Mouse (Mus musculus): ENCODE measurements at regions not wholly inside any gene's neighbourhood (a gene's known extent, or its start where the extent isn't known, plus 50 kb on each side); places are given as distances from the start of the nearest gene placed in this dataset.

DNA sequence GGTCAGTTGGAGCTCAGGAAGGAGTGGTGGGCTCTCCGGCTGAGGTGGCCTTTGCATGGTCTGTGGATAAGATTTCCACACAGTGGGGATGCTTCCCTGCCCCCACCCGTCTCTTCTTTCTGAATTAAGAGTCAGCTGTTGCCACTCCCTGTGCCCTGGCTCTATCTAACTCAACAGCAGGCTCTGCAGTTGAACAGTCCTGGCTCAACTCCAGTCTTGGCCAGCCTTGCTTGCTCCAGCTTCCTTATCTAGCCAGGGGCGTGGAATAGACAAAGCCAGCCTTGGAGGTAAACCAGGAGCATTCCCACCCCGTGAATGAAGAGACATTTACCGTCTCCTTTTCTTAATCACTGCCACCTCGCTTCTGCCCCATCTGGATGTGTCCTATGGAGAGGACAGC, 89.7 kb downstream of the Mn1 start:
- peaks cover 22% of the 10 kb centered on the region for H3K4me1 ChIP-seq (replicated peaks; ENCODE audit: control insufficient read depth, insufficient read depth, low read length)

DNA sequence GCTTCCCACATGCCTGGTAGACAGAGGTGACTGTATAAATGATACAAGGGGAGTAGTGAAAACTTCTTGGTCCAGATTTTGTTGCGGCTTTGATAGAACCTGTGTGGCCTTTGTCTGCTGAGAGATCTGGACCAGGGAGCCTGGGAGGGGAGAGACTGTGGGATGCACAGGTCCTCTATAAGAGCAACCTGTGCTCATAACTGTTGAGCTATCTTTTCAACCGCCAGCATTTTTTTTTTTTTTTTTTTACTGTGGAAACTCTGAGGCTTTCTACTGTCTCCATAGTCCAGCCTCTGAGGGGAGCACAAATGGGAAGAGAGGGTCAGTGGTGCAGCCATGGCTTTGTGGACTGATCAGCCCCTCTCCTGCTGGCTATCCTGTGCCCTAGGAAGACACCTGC, 90.2 kb downstream of the Mn1 start:
- no peak overlapping the region for H3K27ac ChIP-seq (ENCODE audit: low read depth, low read length)

More for the DNA sequence above, 89.7 kb downstream of the Mn1 start:
- no peak for ATAC-seq (ENCODE audit: low FRiP score)
- no peak overlapping the region for H3K27ac ChIP-seq (ENCODE audit: low read depth, low read length)
- no peak for DNase-seq (ENCODE audit: low spot score)
- no peak overlapping the region for H3K9ac ChIP-seq (ENCODE audit: low read depth, low read length)
- no peak overlapping the region for H3K4me3 ChIP-seq (ENCODE audit: low read depth, low read length)
- H3K36me3 ChIP-seq (ENCODE audit: control insufficient read depth, insufficient read depth, low read length) = no peaks in the 10 kb centered on the region
- H3K27me3 ChIP-seq (ENCODE audit: control insufficient read depth, insufficient read depth, low read length) = peaks cover 6% of the 10 kb centered on the region
- no peak overlapping the region for H3K4me2 ChIP-seq (replicated peaks; ENCODE audit: low read depth, low read length)
- no peaks in the 10 kb centered on the region for H3K9me3 ChIP-seq (ENCODE audit: control insufficient read depth, low read length)
- WGBS = 65% methylated on average over 6 of the region's 6 CpGs

DNA sequence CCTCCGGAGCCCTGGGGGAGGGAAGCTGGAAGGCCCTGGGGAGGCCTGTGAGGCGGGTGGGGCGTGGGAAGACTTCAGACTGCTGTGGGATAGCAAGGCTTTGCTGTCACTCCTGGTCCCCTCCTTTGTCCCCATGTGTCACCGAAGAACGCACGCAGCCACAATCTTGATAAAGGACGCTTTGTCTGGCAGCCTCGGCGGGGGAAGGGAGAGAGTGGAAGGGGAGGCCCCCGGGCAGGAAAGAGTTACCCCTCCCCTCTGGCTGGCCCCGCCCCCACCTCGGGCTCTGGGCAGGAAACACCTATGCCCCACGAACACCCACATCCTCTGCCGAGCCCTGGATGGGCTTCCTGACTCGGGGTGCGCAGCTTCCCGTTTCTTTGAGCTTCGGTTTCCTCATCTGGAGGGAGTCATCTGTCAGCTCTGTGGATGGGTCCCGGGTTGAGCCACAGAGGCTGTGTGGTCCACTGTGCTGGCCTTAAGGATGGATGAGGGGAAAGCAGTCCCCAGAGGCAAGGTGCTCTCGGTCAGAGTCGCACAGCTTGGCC, 91.9 kb downstream of the Mn1 start:
- H3K27ac ChIP-seq (ENCODE audit: low read depth, low read length) = peak overlapping the region; percentile 80
- ATAC-seq (ENCODE audit: low FRiP score) = peak; percentile 79
- H3K9me3 ChIP-seq (ENCODE audit: control insufficient read depth, low read length) = no peaks in the 10 kb centered on the region
- H3K4me1 ChIP-seq (replicated peaks; ENCODE audit: control insufficient read depth, insufficient read depth, low read length) = peaks cover 29% of the 10 kb centered on the region
- 2% methylated on average over 18 of the region's 21 CpGs for WGBS
- H3K9ac ChIP-seq (ENCODE audit: low read depth, low read length) = peak overlapping the region; percentile 55
- H3K4me2 ChIP-seq (replicated peaks; ENCODE audit: low read depth, low read length) = peak overlapping the region; percentile 38
- peaks cover 6% of the 10 kb centered on the region for H3K27me3 ChIP-seq (ENCODE audit: control insufficient read depth, insufficient read depth, low read length)
- DNase-seq (ENCODE audit: low spot score) = peak; percentile 86
- peak overlapping the region; percentile 6; the same call in 1 of the 2 replicates for H3K4me3 ChIP-seq (ENCODE audit: low read depth, low read length)
- H3K36me3 ChIP-seq (ENCODE audit: control insufficient read depth, insufficient read depth, low read length) = no peaks in the 10 kb centered on the region

More for the DNA sequence above, 90.2 kb downstream of the Mn1 start:
- Histone ChIP-seq H3K4me2 (replicated peaks; ENCODE audit: low read depth, low read length) (no peak overlapping the region), H3K4me1 (replicated peaks; ENCODE audit: control insufficient read depth, insufficient read depth, low read length) (peaks cover 27% of the 10 kb centered on the region), H3K36me3 (ENCODE audit: control insufficient read depth, insufficient read depth, low read length) (no peaks in the 10 kb centered on the region), H3K4me3 (ENCODE audit: low read depth, low read length) (no peak overlapping the region), H3K9ac (ENCODE audit: low read depth, low read length) (no peak overlapping the region), H3K27me3 (ENCODE audit: control insufficient read depth, insufficient read depth, low read length) (peaks cover 6% of the 10 kb centered on the region), H3K9me3 (ENCODE audit: control insufficient read depth, low read length) (no peaks in the 10 kb centered on the region)
- no peak for ATAC-seq (ENCODE audit: low FRiP score)
- no peak for DNase-seq (ENCODE audit: low spot score)
- 93% methylated on average over 2 of the region's 2 CpGs for WGBS

DNA sequence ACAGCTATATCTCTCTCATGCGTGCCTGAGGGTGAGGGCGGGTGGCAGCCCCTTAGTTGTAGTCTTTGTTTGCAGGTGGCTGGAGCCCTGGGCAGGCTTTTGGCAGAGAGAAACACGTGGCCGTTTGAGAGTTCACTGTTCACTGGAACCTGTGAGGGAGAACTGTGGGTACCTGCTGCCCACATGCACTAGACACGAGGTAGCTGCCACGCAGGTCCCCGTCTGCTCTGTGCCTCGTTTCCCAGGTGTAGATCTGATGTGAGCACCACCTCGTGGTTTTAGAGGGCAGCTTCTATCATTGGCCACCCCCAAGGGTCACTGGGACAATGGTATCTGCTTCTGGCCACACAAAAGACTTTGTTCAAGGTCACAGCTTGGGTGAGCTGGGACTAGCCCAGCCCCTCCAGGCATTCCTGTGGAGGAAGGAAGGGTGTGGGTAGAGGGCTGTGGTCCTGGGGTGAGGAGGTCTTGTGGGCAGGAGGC, 92.5 kb downstream of the Mn1 start:
- peak; percentile 54 for DNase-seq (ENCODE audit: low spot score)
- no peaks in the 10 kb centered on the region for H3K36me3 ChIP-seq (ENCODE audit: control insufficient read depth, insufficient read depth, low read length)
- peak overlapping the region; percentile 6; the same call in 1 of the 2 replicates for H3K4me3 ChIP-seq (ENCODE audit: low read depth, low read length)
- H3K9me3 ChIP-seq (ENCODE audit: control insufficient read depth, low read length) = no peaks in the 10 kb centered on the region
- H3K27ac ChIP-seq (ENCODE audit: low read depth, low read length) = peak overlapping the region; percentile 80
- ATAC-seq (ENCODE audit: low FRiP score) = peak; percentile 18
- H3K9ac ChIP-seq (ENCODE audit: low read depth, low read length) = peak overlapping the region; percentile 55
- peaks cover 4% of the 10 kb centered on the region; the same call in 1 of the 2 replicates for H3K27me3 ChIP-seq (ENCODE audit: control insufficient read depth, insufficient read depth, low read length)
- H3K4me2 ChIP-seq (replicated peaks; ENCODE audit: low read depth, low read length) = peak overlapping the region; percentile 38
- peaks cover 29% of the 10 kb centered on the region for H3K4me1 ChIP-seq (replicated peaks; ENCODE audit: control insufficient read depth, insufficient read depth, low read length)
- WGBS = 5% methylated on average over 9 of the region's 9 CpGs

DNA sequence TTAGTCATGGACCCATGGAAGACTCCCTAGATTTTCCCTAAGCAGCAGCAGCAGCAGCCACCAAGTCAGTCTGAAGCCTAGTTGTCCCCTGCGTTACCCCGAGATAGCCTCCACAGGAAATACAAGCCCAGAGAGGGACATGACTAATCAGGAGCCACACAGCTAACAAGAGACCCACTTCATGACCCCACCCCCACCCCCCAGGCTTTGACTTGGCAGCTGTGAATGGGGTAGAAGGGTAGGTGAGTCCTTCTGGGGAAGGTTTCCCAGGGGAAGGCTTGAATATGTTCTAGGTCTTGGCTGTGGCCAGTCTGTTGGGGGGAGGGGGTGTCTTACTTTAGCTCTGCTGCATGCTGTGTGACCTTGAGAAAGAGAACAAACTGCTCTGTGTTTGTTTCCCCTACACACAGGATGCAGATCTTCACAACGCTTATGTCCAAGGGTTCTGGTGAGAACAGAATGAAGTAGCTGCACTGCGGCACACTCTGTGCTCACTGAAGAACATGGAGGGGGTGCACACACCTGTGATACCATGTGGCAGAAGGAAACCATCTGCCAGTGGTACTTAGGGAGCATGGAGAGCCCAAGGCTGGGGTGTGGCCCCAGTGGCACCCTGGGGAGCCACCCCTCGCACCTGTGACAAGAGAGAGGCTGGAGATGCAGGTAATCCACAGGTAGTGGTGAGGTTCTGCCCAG, 93.2 kb downstream of the Mn1 start:
- DNase-seq (ENCODE audit: low spot score) (no peak), ATAC-seq (ENCODE audit: low FRiP score) (no peak)
- Histone ChIP-seq H3K9me3 (ENCODE audit: control insufficient read depth, low read length) (no peaks in the 10 kb centered on the region), H3K4me2 (replicated peaks; ENCODE audit: low read depth, low read length) (no peak overlapping the region), H3K27me3 (ENCODE audit: control insufficient read depth, insufficient read depth, low read length) (no peaks in the 10 kb centered on the region), H3K27ac (ENCODE audit: low read depth, low read length) (peak overlapping the region; percentile 80; the same call in 1 of the 2 replicates), H3K9ac (ENCODE audit: low read depth, low read length) (no peak overlapping the region), H3K36me3 (ENCODE audit: control insufficient read depth, insufficient read depth, low read length) (no peaks in the 10 kb centered on the region), H3K4me3 (ENCODE audit: low read depth, low read length) (no peak overlapping the region), H3K4me1 (replicated peaks; ENCODE audit: control insufficient read depth, insufficient read depth, low read length) (peaks cover 29% of the 10 kb centered on the region)
- 59% methylated on average over 5 of the region's 5 CpGs for WGBS

DNA sequence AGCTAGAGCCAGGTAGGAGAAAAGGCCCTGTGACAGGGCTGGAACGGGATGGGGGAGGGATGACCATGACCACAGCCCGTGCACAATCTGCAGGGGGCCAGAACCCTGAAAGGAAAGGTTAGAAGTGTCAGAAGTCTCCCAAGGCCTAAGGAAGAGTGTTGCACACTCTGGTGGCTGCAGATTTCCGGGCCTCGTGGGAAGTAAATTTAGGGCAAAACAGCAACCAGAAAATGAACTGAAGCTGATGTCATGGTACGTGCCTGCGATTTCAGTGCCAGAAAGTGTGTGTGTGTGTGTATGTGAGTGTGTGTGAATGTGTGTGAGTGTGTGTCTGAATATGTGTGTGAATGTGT, 93.7 kb downstream of the Mn1 start:
- no peaks in the 10 kb centered on the region for H3K27me3 ChIP-seq (ENCODE audit: control insufficient read depth, insufficient read depth, low read length)
- DNase-seq (ENCODE audit: low spot score) (no peak), ATAC-seq (ENCODE audit: low FRiP score) (no peak)
- H3K9ac ChIP-seq (ENCODE audit: low read depth, low read length) = no peak overlapping the region
- H3K36me3 ChIP-seq (ENCODE audit: control insufficient read depth, insufficient read depth, low read length) = no peaks in the 10 kb centered on the region
- H3K4me1 ChIP-seq (replicated peaks; ENCODE audit: control insufficient read depth, insufficient read depth, low read length) = peaks cover 29% of the 10 kb centered on the region
- no peaks in the 10 kb centered on the region for H3K9me3 ChIP-seq (ENCODE audit: control insufficient read depth, low read length)
- no peak overlapping the region for H3K4me2 ChIP-seq (replicated peaks; ENCODE audit: low read depth, low read length)
- no peak overlapping the region for H3K4me3 ChIP-seq (ENCODE audit: low read depth, low read length)
- 54% methylated on average over 6 of the region's 6 CpGs for WGBS
- H3K27ac ChIP-seq (ENCODE audit: low read depth, low read length) = peak overlapping the region; percentile 36; the same call in 1 of the 2 replicates

DNA sequence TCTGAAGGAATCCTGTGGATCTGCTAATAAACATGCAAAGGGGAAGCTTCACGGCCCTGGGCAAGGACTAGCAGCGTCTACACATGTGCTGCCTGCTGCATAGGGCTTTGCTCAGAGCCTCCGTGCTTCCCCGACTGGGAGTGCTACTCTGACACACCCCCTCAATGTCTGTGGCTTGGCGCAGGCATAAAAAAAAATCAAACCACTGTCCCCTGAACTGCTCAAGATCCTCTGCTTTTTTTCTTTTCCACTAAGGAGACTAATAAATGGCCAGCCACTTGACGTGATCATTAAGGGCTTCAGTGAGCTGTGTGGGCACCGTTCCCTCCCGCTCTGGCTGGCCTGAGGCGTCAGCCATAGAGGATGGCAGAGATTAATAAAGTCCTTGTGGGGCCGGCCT, 94.8 kb downstream of the Mn1 start:
- ATAC-seq (ENCODE audit: low FRiP score) = no peak
- H3K4me2 ChIP-seq (replicated peaks; ENCODE audit: low read depth, low read length) = no peak overlapping the region
- no peak overlapping the region for H3K9ac ChIP-seq (ENCODE audit: low read depth, low read length)
- H3K36me3 ChIP-seq (ENCODE audit: control insufficient read depth, insufficient read depth, low read length) = no peaks in the 10 kb centered on the region
- H3K27ac ChIP-seq (ENCODE audit: low read depth, low read length) = peak overlapping the region; percentile 65
- peaks cover 25% of the 10 kb centered on the region for H3K4me1 ChIP-seq (replicated peaks; ENCODE audit: control insufficient read depth, insufficient read depth, low read length)
- H3K27me3 ChIP-seq (ENCODE audit: control insufficient read depth, insufficient read depth, low read length) = no peaks in the 10 kb centered on the region
- H3K9me3 ChIP-seq (ENCODE audit: control insufficient read depth, low read length) = no peaks in the 10 kb centered on the region
- 23% methylated on average over 10 of the region's 10 CpGs for WGBS
- DNase-seq (ENCODE audit: low spot score) = peak; percentile 43
- H3K4me3 ChIP-seq (ENCODE audit: low read depth, low read length) = no peak overlapping the region

DNA sequence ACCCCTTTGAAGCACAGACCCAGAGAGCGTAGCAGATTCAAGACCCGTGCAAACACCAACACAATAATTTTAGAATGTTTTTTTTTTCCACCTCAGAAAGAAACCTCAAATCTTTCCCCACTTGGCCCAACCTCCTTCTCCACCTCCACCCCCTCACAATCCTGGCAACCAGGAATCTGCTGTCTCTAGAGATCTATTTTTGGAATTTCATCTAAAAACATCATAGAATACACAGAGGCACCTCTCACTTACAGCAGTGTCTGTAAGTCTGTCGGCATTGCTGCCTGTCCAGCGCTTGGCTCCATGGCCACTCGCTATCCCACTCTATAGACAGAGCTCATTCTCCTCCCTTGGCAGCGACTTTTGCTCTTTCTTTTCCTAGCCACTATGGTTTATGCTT, 96.8 kb downstream of the Mn1 start:
- no peak overlapping the region for H3K27ac ChIP-seq (ENCODE audit: low read depth, low read length)
- H3K9ac ChIP-seq (ENCODE audit: low read depth, low read length) = no peak overlapping the region
- ATAC-seq (ENCODE audit: low FRiP score) (no peak), DNase-seq (ENCODE audit: low spot score) (no peak)
- no peak overlapping the region for H3K4me3 ChIP-seq (ENCODE audit: low read depth, low read length)
- no peaks in the 10 kb centered on the region for H3K9me3 ChIP-seq (ENCODE audit: control insufficient read depth, low read length)
- no peaks in the 10 kb centered on the region for H3K27me3 ChIP-seq (ENCODE audit: control insufficient read depth, insufficient read depth, low read length)
- no peak overlapping the region for H3K4me2 ChIP-seq (replicated peaks; ENCODE audit: low read depth, low read length)
- H3K4me1 ChIP-seq (replicated peaks; ENCODE audit: control insufficient read depth, insufficient read depth, low read length) = peaks cover 23% of the 10 kb centered on the region
- no peaks in the 10 kb centered on the region for H3K36me3 ChIP-seq (ENCODE audit: control insufficient read depth, insufficient read depth, low read length)
- 82% methylated on average over 6 of the region's 6 CpGs for WGBS

DNA sequence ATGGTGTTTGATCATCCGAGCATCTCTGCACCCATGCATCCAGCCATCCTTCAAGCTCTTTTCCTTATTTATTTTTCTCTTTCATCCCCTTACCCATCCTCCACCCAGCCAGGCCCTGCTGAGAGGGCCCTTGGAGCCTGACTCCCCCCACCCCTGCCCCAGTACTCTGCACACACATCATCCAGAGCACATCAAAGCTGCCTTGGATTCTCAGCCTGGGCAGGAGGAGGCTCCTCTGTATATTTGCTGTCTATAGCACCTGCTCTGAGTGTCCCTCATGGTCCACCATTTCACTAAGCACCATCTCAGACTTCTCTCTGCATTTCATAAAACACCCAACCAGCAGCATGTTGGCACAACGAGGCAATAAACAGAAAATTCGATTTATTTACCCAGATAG, 101.9 kb downstream of the Mn1 start:
- DNase-seq (ENCODE audit: low spot score) (no peak), ATAC-seq (ENCODE audit: low FRiP score) (peak; percentile 44)
- Histone ChIP-seq H3K4me2 (replicated peaks; ENCODE audit: low read depth, low read length) (no peak overlapping the region; the same call in 1 of the 2 replicates), H3K4me1 (replicated peaks; ENCODE audit: control insufficient read depth, insufficient read depth, low read length) (peaks cover 5% of the 10 kb centered on the region; the same call in 1 of the 2 replicates), H3K9me3 (ENCODE audit: control insufficient read depth, low read length) (no peaks in the 10 kb centered on the region), H3K27me3 (ENCODE audit: control insufficient read depth, insufficient read depth, low read length) (no peaks in the 10 kb centered on the region), H3K27ac (ENCODE audit: low read depth, low read length) (peak overlapping the region; percentile 82), H3K4me3 (ENCODE audit: low read depth, low read length) (no peak overlapping the region), H3K9ac (ENCODE audit: low read depth, low read length) (0 out of 2 replicates have a peak overlapping the region, but pooled peaks have one; percentile 2), H3K36me3 (ENCODE audit: control insufficient read depth, insufficient read depth, low read length) (no peaks in the 10 kb centered on the region)
- WGBS = 75% methylated on average over 3 of the region's 3 CpGs
